Mouse (Mus musculus) left cerebral cortex, adult 2 months (tissue): ENCODE measurements around the gene Cars2. TPM values are rescaled to one million over a fixed set of nuclear protein-coding genes. Genes with fewer than 3 reads are reported as not detected.
A peak's percentile ranks its signal among the peaks of the same experiment; 100 is the strongest.
"Not testable (repeated sequence)": the region's sequence is repeated elsewhere in the genome, so short reads cannot be mapped to it uniquely, and the experiment has no call there.

Experiments used
- DNase-seq, 2 experiments: peaks; one replicate each; pipeline ENCODE4 v3.0.0; 2021 to 2022; ENCODE audit warnings: low spot score in 2 of 2, mixed read lengths in 1 of 2; ENCODE audit errors: extremely low spot score in 1 of 2
- H3K27ac ChIP-seq: fragments of 200-600 bp; 2 replicates; pipeline ENCODE4 v1.8.1; 2022
- H3K4me3 ChIP-seq: fragments of 200-600 bp; 2 replicates; pipeline ENCODE4 v1.8.1; 2022
- CTCF ChIP-seq: fragments of 200-600 bp; IDR thresholded peaks from 2 replicates; pipeline ENCODE4 v1.8.1; 2022; ENCODE audit warnings: antibody characterized with exemption, mild to moderate bottlenecking, moderate library complexity
- intact Hi-C: fragments of 180-260 bp; cut with DNase I; formaldehyde crosslinking; loops from one replicate; pipeline ENCODE4 v1.15.1; 2025
- total RNA-seq, 2 experiments: library from RNA; stranded (reverse); gene quantifications; 2 replicates each; pipeline ENCODE4 v1.2.3; 2021

Cars2 gene
- total RNA-seq, 2 experiments from 2014 or later = 20.5 to 22.4 TPM

DNA sequence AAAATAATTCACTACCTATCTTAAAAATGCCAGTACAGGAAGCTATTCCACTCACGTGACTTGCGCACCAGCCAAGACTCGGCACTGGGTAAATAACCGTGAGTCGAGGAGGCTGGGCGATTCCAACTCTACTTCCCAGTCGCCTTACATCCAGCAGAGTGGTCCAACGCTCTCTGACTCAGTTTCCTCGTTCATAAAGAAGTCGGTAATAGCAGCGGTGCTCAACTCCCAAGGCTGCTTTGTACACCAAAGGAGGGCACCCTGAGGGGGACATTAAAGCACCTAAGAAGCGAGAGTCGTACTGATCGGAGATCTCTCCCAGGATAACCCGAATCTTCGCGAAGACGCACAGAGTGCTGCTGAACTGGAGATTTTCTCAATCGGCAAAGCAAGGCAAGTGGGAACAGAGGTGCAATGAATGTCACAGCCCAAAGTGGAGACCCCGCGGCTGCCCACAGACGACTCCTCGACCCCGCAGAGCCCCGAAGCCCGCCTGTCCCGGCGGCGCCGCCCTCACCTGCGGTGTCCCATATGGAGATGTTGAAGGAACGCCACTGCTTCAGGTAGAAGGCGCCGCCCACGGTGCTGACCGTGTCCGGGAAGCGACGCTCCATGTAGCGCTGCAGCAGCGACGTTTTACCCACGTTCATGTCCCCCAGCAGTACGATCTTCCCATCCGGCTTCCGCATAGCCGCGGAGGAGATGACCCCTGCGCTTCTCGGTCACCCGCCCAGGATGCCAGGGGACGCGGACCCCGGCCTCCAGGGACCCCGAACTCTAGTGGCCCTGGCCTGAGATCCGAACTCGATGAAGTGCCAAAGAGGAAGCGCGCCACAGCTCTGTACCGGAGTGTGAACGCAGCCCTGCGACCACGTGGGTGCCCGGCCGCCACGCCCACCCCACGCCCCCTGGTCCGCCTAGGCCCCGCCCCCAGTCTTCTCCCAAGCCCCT, 72.5 kb downstream of the Cars2 start, which contains the start of gene Rab20:
Rab20 (minus strand) TSS at position 900 of the 951 bp plus-strand sequence.
- intact Hi-C loops = no loop called here
- TF ChIP-seq CTCF = no peak
- H3K27ac ChIP-seq = no peak within 1 kb of the TSS
- DNase-seq = peak in 1 of 2 experiments; percentile 20
- peak within 1 kb of the TSS; percentile 43 for H3K4me3 ChIP-seq

DNA sequence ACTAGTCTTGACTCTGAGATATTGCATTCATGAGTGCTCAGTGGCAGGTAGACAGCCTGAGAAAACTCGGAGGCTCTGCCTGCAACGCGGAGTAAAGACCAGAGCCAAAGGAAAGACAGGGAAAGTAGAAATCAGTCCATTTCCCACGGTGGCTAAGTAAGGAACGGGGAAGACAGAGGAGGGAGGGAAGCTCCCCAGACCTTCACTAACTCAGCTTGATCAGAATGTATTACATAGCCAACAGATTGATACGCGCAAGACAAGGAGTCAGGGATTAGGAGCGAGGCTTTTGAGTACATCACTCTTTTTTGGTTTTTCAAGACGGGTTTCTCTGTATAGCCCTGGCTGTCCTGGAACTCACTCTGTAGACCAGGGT, 73.4 kb downstream of the Cars2 start:
- Histone ChIP-seq H3K27ac (no peak overlapping the region), H3K4me3 (peak overlapping the region; percentile 43; the same call in 1 of the 2 replicates)
- intact Hi-C loops = no loop called here
- TF ChIP-seq CTCF = no peak
- DNase-seq = no peak

DNA sequence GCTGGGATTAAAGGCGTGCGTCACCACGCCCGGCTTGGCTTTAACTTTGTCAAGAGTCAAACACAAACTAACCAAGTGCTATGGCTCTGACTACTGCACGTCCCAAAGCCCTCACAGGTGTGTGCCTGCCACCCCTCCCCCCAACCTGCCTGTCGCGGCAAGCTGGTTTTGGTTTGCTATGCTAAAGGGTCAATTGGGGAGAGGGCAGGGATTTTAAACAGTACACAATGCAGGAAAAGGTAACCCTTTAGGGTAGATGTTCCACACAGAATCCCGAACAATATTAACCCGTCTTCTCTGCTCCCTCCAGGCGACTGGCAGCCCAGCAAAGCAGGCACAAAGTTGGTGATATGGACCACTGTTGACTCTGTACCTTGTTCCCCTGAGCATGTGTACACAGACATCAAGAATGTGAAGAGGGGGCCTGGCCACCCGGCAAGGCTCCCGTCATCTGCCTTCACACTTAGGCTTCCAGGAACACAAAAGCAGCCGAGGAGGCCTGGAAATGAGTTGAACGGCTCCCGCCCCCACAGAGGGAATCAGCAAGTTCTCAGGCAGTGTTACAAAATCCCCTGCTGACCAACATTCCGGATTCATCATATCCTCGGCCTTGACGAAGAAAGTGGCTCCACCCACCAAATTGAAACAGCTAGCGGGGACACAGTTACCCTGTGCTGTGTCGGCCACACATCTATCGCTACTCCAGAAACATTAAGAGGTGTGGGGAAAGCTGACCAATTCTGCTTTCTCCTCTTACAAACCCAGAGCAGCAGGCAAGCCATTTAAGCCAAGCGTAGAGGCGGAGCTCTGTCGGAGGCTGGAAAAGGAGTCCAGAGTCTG, 74.0 kb downstream of the Cars2 start:
- H3K4me3 ChIP-seq = peak overlapping the region; percentile 43; the same call in 1 of the 2 replicates
- intact Hi-C loops = no loop called here
- DNase-seq = peak in 1 of 2 experiments; percentile 30

DNA sequence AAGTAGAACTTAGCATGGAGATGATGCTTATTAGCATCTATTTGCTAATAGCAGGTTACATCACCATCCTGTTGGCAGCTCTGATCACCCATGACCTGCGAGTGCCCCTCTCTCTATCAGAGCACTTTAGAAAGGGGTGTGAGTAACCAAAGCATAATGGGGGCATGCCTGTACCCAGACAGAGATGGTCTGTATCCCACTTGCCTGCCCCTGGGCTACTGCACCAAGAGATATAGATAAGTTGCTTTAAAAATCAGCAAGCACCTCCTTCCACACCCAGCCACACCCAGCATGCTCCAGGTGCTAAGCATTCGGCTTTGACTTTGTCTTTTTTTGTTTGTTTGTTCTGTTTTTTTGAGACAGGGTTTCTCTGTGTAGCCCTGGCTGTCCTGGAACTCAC, 74.7 kb downstream of the Cars2 start:
- DNase-seq = no peak
- no peak for TF ChIP-seq CTCF
- no peak overlapping the region for H3K27ac ChIP-seq
- intact Hi-C loops = no loop called here
- no peak overlapping the region for H3K4me3 ChIP-seq

More for the DNA sequence above, 74.0 kb downstream of the Cars2 start:
- no peak for TF ChIP-seq CTCF
- H3K27ac ChIP-seq = no peak overlapping the region

DNA sequence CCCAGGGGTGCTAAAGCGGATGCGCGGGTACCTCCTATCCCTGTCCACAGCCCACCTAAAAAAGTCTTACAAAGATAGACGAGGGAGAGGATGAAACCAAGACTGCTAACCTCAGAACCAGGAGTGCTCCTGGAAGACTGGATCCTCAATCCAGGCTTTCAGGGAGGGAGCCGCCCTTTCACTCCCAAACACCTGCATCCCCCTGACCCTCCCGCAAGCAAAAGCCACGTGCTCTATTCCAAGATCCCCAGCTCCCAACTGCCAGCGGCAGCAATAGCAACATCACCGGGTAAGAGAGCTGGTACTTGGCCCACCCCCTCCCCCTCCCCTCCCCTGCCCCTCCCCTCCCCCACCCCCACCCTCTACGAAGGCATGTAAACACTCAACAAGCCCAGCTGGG, 75.2 kb downstream of the Cars2 start:
- no peak overlapping the region for H3K4me3 ChIP-seq
- no peak for TF ChIP-seq CTCF
- no peak for DNase-seq
- no peak overlapping the region for H3K27ac ChIP-seq
- intact Hi-C loops = no loop called here

DNA sequence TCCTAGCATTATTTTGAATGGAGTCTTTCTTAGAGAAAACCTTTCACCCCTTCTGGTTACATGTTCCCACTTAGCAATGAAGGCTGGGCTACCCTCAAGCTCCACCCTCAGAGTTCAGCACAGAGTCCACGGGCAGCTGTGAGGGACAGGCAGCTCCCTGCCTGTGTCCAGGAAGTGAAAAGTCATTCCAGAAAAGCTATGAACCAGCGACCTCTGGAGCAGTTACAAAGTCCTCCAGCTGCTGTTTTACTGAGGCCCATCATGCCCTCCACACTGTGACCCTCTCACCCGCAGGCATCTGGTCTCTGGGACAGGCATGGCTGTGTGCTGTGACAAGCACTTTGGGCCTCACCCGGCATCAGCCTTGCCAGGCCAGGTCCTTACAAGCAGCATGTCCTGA, 77.5 kb downstream of the Cars2 start:
- TF ChIP-seq CTCF = no peak

DNA sequence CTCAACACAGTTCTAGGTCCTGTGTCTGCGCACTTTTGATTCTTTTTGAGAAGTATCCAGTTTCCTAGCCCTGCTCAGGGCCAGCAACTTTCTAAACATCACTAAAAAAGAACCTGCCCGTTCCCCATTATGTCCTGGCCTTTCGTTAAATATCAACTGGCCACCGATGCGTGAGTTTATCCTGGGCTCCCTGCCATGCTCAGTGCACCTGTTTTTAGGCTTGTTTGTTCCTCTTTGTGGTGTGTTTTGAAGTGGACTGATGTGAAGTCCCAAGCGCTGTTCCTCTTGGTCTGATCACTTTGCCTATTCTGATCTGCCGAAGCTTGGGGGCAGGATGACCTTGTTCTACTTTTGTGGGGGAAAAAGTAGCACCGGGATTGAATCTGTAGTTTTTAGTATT, 79.3 kb downstream of the Cars2 start:
- Histone ChIP-seq H3K4me3 (no peak overlapping the region), H3K27ac (no peak overlapping the region)
- intact Hi-C loops = no loop called here
- DNase-seq = no peak
- TF ChIP-seq CTCF = no peak

More for the DNA sequence above, 77.5 kb downstream of the Cars2 start:
- Histone ChIP-seq H3K4me3 (no peak overlapping the region), H3K27ac (no peak overlapping the region)
- DNase-seq = no peak
- intact Hi-C loops = no loop called here

DNA sequence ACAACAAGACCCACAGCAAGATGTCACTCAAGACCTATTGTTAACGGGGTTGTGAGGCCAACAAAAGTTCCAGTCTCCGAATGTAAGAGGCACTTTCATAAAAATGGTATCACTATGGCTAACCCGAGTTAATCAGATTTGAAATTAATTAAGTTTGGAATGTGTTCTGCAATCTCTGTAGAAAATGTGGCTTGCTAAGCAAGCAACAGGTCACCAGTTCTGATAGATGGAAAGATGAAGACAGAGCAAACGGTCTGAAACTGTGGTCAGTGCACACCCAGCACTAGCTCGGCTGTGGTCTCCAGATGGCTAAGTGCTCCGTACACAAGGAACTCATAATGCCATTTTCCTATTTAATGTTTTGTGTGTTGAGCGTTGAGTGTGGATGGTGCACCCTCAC, 79.9 kb downstream of the Cars2 start:
- Histone ChIP-seq H3K4me3 (no peak overlapping the region), H3K27ac (no peak overlapping the region)
- no peak for TF ChIP-seq CTCF
- no peak for DNase-seq
- intact Hi-C loops = no loop called here

DNA sequence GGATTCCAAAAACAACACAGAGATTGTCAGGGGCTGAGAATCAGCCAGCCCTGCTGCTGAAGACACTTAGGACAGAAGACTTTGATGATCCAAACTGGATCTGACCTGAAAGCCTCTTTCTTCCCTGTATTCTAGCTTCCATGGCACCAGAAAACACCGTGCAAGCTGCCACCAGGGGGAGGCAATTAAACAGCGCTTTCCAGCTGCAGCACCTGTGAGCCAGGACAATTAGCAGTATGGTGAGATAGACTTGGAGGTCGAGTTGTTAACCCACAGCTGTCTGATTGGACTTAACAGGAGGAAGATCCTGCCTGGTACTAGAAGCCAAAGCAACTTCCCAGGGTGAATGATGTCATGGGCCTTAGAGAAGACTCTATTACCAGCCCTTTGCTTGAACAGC, 81.5 kb downstream of the Cars2 start:
- intact Hi-C loops = no loop called here
- no peak overlapping the region for H3K4me3 ChIP-seq
- TF ChIP-seq CTCF = peak; percentile 59
- peak in 1 of 2 experiments; percentile 45 for DNase-seq
- no peak overlapping the region for H3K27ac ChIP-seq

DNA sequence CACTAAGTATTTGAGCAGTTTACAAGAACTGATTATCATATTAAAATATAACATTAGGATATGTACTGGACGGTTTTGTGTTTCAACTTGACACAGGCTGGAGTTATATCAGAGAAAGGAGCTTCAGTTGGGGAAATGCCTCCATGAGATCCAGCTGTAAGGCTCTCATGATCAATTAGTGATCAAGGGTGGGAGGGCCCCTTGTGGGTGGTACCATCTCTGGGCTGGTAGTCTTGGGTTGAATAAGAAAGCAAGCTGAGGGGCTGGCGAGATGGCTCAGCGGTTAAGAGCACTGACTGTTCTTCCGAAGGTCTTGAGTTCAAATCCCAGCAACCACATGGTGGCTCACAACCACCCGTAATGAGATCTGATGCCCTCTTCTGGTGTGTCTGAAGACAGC, 84.1 kb downstream of the Cars2 start:
- H3K4me3 ChIP-seq, H3K27ac ChIP-seq, intact Hi-C loops, DNase-seq: not testable (repeated sequence)

DNA sequence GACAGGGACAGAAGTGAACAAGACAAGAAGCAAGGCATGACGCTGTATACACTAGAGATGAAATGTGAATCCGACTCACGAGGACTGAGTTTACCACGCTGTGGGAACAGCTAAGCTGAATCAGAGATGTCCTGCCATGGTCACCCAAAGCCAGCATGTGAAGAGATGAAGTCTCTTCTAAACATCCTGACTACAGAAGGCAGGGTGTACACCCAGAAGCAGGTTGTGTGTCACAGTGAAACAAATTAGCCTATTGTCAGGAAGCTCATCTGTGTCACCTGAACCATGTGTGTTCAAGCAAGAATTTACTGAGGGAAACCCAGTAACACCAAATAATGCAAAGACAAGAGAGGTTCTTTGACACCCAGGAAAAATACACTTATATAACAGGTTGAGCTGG, 85.0 kb downstream of the Cars2 start:
- no peak overlapping the region for H3K27ac ChIP-seq
- DNase-seq = no peak
- no peak overlapping the region for H3K4me3 ChIP-seq
- TF ChIP-seq CTCF = no peak
- intact Hi-C loops = no loop called here

DNA sequence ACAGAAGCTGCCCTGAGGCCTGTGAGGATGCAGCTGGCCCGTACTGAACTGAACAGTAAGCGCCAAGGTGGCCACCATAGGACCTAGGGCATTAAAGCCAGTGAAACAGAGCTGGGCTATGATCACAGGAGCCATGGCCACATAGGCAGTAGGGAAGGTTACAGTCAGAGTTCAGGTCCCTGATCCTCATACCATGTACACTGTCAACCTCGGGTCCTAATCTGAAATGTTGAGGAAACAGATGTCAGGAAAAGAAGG, 85.9 kb downstream of the Cars2 start:
- H3K27ac ChIP-seq = no peak overlapping the region
- intact Hi-C loops = no loop called here
- TF ChIP-seq CTCF = no peak
- DNase-seq = no peak
- H3K4me3 ChIP-seq = no peak overlapping the region

Other genes starting within 250 kb of the Cars2 start
- 10 to 100 TPM; 57.1 to 60.9 TPM for gene Col4a2, start 238.0 kb downstream of the Cars2 start, total RNA-seq
- 10 to 100 TPM; 55.4 to 66.2 TPM for gene Col4a1, start 238.0 kb downstream of the Cars2 start, total RNA-seq
- gene Rab20, start 72.1 kb downstream of the Cars2 start, total RNA-seq = under 1 TPM in 1 of 2 experiments, not detected in 1; 0.25 TPM
- gene Naxd, start 53.3 kb downstream of the Cars2 start, total RNA-seq = 10 to 100 TPM; 52.8 to 54.6 TPM
- gene Ing1, start 4.8 kb upstream of the Cars2 start, total RNA-seq = 10 to 100 TPM; 51.5 to 66.0 TPM
- 10 to 100 TPM; 51.5 to 60.0 TPM for gene Ankrd10, start 85.0 kb upstream of the Cars2 start, total RNA-seq
- gene 1700016D06Rik, start 150.3 kb upstream of the Cars2 start, total RNA-seq = not detected
- gene Arhgef7, start 176.9 kb upstream of the Cars2 start, total RNA-seq = 100 to 1,000 TPM; 129 to 140 TPM